Mouse (Mus musculus) heart, adult 11 months (tissue): ENCODE results near the gene Rreb1.

Experiments used
- DNase-seq: peaks from one replicate; pipeline ENCODE4 v3.0.0; 2022

The Rreb1 gene

GRCm38 (mm10) chr13:37958498-37959238 lies 180.5 kb downstream of the Rreb1 start:
- peak; percentile 95 for DNase-seq

- peak; percentile 97 for DNase-seq
Measured at GRCm38 (mm10) chr13:37959239-37959907, 181.2 kb downstream of the Rreb1 start.

- DNase-seq, result peak; percentile 88
Measured at GRCm38 (mm10) chr13:37959936-37960335, 181.7 kb downstream of the Rreb1 start.

- DNase-seq, result no peak
Measured at GRCm38 (mm10) chr13:37962541-37962940, 184.3 kb downstream of the Rreb1 start.

- peak; percentile 98 for DNase-seq
Measured at GRCm38 (mm10) chr13:37963354-37964007, 185.3 kb downstream of the Rreb1 start.

GRCm38 (mm10) chr13:37964128-37965087 lies 186.2 kb downstream of the Rreb1 start:
- DNase-seq, result peak; percentile 91

GRCm38 (mm10) chr13:37965126-37965914 lies 187.1 kb downstream of the Rreb1 start:
- peak; percentile 86 for DNase-seq

GRCm38 (mm10) chr13:37966256-37967051 lies 188.3 kb downstream of the Rreb1 start:
- DNase-seq, result peak; percentile 89

- peak; percentile 93 for DNase-seq
Measured at GRCm38 (mm10) chr13:37967052-37967437, 188.8 kb downstream of the Rreb1 start.

GRCm38 (mm10) chr13:37967565-37967964 lies 189.4 kb downstream of the Rreb1 start:
- DNase-seq, result no peak

- DNase-seq, result peak; percentile 97
Measured at GRCm38 (mm10) chr13:37969337-37969736, 191.1 kb downstream of the Rreb1 start.

GRCm38 (mm10) chr13:37969988-37970387 lies 191.8 kb downstream of the Rreb1 start:
- peak; percentile 77 for DNase-seq

GRCm38 (mm10) chr13:37970887-37971530 lies 192.8 kb downstream of the Rreb1 start:
- DNase-seq, result peak; percentile 89

- DNase-seq, result peak; percentile 72
Measured at GRCm38 (mm10) chr13:37974036-37974435, 195.8 kb downstream of the Rreb1 start.

GRCm38 (mm10) chr13:37974731-37975130 lies 196.5 kb downstream of the Rreb1 start:
- peak; percentile 61 for DNase-seq

GRCm38 (mm10) chr13:37979506-37979905 lies 201.3 kb downstream of the Rreb1 start:
- DNase-seq, result peak; percentile 74

- peak; percentile 60 for DNase-seq
Measured at GRCm38 (mm10) chr13:37980346-37980745, 202.1 kb downstream of the Rreb1 start.

- peak; percentile 35 for DNase-seq
Measured at GRCm38 (mm10) chr13:37981063-37981462, 202.9 kb downstream of the Rreb1 start.

GRCm38 (mm10) chr13:37986166-37986565 lies 208.0 kb downstream of the Rreb1 start:
- DNase-seq, result peak; percentile 82

GRCm38 (mm10) chr13:37989701-37990100 lies 211.5 kb downstream of the Rreb1 start:
- DNase-seq, result peak; percentile 82
